Mouse (Mus musculus): ENCODE results near the gene Krtap16-1. TPM values are rescaled to one million over a fixed set of nuclear protein-coding genes. Genes with fewer than 3 reads are reported as not detected.

Gene Krtap16-1
- polyA plus RNA-seq (2017; shearing (Covaris generic)), result not detected

DNA sequence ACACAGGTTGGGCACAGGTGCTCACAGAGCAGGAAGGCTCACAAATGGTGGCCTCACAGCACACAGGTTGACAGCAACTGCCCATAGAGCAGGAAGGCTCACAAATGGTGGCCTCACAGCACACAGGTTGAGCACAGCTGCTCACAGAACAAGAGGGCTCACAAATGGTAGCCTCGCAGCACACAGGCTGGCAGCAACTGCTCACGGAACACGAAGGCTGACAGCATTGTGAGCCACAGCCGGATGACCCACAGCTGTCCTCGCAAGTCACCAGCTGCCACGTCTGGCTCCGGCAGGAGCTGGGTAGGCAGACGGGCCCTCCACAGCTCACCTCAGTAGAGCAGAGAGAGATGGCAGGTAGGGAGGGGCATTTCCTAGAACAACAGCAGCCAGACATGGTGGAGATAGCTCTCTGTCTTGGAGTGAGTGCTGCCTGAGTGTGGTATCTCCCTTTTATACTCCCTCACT, at the start of gene Krtap16-1:
Krtap16-1 (minus strand) TSS at position 418 of the 468 bp plus-strand sequence.

DNA sequence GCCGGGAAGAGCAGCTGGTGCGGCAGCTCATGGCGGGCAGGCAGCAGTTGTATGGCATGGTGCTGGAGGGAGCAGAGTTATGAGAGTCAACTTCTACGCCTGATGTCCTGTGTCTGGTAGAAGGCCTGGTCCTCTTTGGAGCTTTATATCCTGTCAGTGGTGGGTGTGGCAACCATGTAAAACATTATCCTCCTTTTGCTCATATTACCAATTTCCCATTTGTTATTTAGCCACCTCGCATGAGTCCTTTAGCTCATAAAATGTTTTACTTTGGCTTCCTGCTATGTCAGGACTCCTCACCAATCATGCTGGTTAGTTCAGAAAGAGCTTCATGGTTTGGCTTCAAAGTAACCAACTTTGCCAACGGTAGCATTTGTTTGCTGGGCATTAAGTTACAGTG, 43.4 kb upstream of the Krtap16-1 start, which contains the start of gene Krt33b:
Krt33b (minus strand) TSS at position 101 of the 400 bp plus-strand sequence.

DNA sequence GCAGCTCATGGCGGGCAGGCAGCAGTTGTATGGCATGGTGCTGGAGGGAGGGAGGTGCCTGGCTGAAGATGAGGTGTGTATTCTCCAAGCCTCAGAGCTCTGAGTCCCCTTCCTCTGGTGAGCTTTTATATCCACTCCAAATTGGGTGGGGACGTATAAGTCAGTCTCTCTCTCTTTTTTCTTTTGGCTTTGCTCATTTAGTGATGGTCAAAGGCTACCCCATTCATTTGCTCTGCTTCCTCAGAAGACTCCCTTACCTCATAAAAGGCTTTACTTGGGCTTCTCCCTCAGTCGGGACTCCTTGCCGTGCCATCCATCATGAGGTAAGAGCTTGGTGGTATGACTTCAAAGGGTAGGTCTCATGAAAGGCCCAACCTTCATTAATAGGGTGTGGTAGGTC, 29.7 kb upstream of the Krtap16-1 start, which contains the start of gene Krt33a:
Krt33a (minus strand) TSS at position 101 of the 400 bp plus-strand sequence.

DNA sequence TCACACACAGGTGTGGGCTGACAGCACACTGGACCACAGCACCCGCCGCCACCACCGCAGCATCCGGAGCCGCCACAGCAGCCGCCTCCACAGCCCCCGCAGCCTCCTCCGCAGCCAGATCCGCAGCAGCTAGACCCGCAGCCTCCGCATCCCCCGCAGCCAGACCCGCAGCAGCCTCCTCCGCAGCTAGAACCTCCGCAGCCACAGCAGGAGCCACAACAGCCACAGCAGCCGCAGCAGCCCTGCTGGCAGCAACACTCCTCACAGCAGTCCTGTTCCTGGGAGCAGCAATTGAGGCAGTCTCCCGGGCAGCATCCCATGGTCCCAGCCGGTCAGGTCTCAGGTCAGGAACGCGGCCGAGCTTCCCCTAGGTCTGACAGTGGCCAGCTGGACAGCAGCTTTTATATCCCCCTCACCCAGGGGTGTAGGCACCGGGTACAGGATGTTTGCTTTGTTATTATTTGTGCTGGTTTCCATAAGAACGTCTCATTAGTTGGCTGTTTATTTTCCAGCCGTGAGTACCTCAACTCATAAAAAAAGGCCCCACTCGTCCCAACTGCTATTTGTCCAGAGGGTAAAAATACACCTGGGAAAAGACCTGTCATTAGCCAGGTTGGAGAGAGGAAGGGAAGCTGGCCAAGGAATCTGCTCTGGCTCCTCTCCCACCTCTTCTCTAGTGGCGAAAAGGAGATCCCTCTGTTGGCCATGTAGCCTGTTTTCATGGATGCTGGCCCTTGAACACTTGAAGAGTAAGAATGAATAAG, 7.4 kb upstream of the Krtap16-1 start, which contains the start of gene Krtap17-1:
Krtap17-1 (minus strand) TSS at position 375 of the 764 bp plus-strand sequence.

DNA sequence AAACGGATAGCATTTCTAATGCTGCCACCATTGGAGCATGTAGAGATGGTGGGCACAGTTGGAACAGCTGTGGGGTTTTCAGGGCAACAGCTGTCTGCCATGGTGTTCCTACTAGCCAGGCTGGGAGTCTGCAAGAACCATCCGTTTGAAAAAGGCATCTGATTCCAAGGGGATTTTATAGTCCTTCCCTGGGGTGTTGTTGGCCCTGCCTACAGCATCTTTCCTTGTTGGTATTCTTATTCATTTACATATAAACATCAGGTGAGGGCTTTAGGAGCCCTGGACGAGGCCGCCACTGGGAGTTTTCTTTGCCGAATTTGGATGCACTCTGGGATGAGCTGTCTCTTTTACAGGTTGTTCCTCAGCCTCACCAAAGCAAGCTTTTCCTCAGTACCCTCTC, 7.4 kb downstream of the Krtap16-1 start, which contains the start of gene Krtap29-1:
Krtap29-1 (minus strand) TSS at position 101 of the 400 bp plus-strand sequence.

GRCm38 (mm10) chr11:99948175-99948574, 38.2 kb downstream of the Krtap16-1 start, which contains the start of gene Krtap9-5:
Gene Krtap9-5 (plus strand): TSS chr11:99948475.

GRCm38 (mm10) chr11:99935991-99936390, 50.4 kb downstream of the Krtap16-1 start, which contains the start of gene Krtap31-2:
Gene Krtap31-2 (plus strand): TSS chr11:99936291.

Other genes starting within 250 kb of the Krtap16-1 start
- not detected for gene Gm11595, start 213.7 kb downstream of the Krtap16-1 start, polyA plus RNA-seq (2017; shearing (Covaris generic))
- gene Krtap4-8, start 205.9 kb downstream of the Krtap16-1 start, polyA plus RNA-seq (2017; shearing (Covaris generic)), result not detected
- not detected for gene Krtap4-9, start 201.4 kb downstream of the Krtap16-1 start, polyA plus RNA-seq (2017; shearing (Covaris generic))
- not detected for gene Gm11596, start 193.1 kb downstream of the Krtap16-1 start, polyA plus RNA-seq (2017; shearing (Covaris generic))
- gene Gm11569, start 187.7 kb downstream of the Krtap16-1 start, polyA plus RNA-seq (2017; shearing (Covaris generic)), result not detected
- not detected for gene Gm11554, start 182.2 kb downstream of the Krtap16-1 start, polyA plus RNA-seq (2017; shearing (Covaris generic))
- not detected for gene Krtap4-13, start 176.7 kb downstream of the Krtap16-1 start, polyA plus RNA-seq (2017; shearing (Covaris generic))
- gene Gm11564, start 170.9 kb downstream of the Krtap16-1 start, polyA plus RNA-seq (2017; shearing (Covaris generic)), result not detected
- gene 2300003K06Rik, start 148.5 kb downstream of the Krtap16-1 start, polyA plus RNA-seq (2017; shearing (Covaris generic)), result not detected
- not detected for gene Krtap4-16, start 135.0 kb downstream of the Krtap16-1 start, polyA plus RNA-seq (2017; shearing (Covaris generic))
- gene Gm11568, start 128.7 kb downstream of the Krtap16-1 start, polyA plus RNA-seq (2017; shearing (Covaris generic)), result not detected
- not detected for gene Gm11559, start 122.1 kb downstream of the Krtap16-1 start, polyA plus RNA-seq (2017; shearing (Covaris generic))
- not detected for gene Krtap9-1, start 113.2 kb downstream of the Krtap16-1 start, polyA plus RNA-seq (2017; shearing (Covaris generic))
- gene Gm11567, start 107.4 kb downstream of the Krtap16-1 start, polyA plus RNA-seq (2017; shearing (Covaris generic)), result not detected
- gene Krtap31-1, start 78.7 kb downstream of the Krtap16-1 start, polyA plus RNA-seq (2017; shearing (Covaris generic)), result not detected
- not detected for gene Gm11565, start 71.8 kb downstream of the Krtap16-1 start, polyA plus RNA-seq (2017; shearing (Covaris generic))
- not detected for gene Krtap31-2, start 50.3 kb downstream of the Krtap16-1 start, polyA plus RNA-seq (2017; shearing (Covaris generic))
- gene Krtap9-5, start 38.1 kb downstream of the Krtap16-1 start, polyA plus RNA-seq (2017; shearing (Covaris generic)), result not detected
- gene Krtap29-1, start 7.5 kb downstream of the Krtap16-1 start, polyA plus RNA-seq (2017; shearing (Covaris generic)), result not detected
- not detected for gene Krtap17-1, start 7.4 kb upstream of the Krtap16-1 start, polyA plus RNA-seq (2017; shearing (Covaris generic))
- gene Krt33a, start 29.6 kb upstream of the Krtap16-1 start, polyA plus RNA-seq (2017; shearing (Covaris generic)), result not detected
- gene Krt33b, start 43.3 kb upstream of the Krtap16-1 start, polyA plus RNA-seq (2017; shearing (Covaris generic)), result not detected
- gene Krt34, start 55.0 kb upstream of the Krtap16-1 start, polyA plus RNA-seq (2017; shearing (Covaris generic)), result not detected
- not detected for gene Krt31, start 64.0 kb upstream of the Krtap16-1 start, polyA plus RNA-seq (2017; shearing (Covaris generic))
- not detected for gene Krt32, start 101.6 kb upstream of the Krtap16-1 start, polyA plus RNA-seq (2017; shearing (Covaris generic))
- gene Krt35, start 109.6 kb upstream of the Krtap16-1 start, polyA plus RNA-seq (2017; shearing (Covaris generic)), result not detected
- not detected for gene Krt36, start 119.0 kb upstream of the Krtap16-1 start, polyA plus RNA-seq (2017; shearing (Covaris generic))
- gene Krt13, start 135.0 kb upstream of the Krtap16-1 start, polyA plus RNA-seq (2017; shearing (Covaris generic)), result not detected
- not detected for gene Krt15, start 149.3 kb upstream of the Krtap16-1 start, polyA plus RNA-seq (2017; shearing (Covaris generic))
- not detected for gene Krt19, start 162.1 kb upstream of the Krtap16-1 start, polyA plus RNA-seq (2017; shearing (Covaris generic))
- gene Krt9, start 206.6 kb upstream of the Krtap16-1 start, polyA plus RNA-seq (2017; shearing (Covaris generic)), result not detected
- gene Krt14, start 221.0 kb upstream of the Krtap16-1 start, polyA plus RNA-seq (2017; shearing (Covaris generic)), result not detected

Data from inflammation-experienced regulatory T-cells, adult 16 weeks (primary cell).